Mouse (Mus musculus) olfactory bulb, adult 2 months (tissue): ENCODE data around the gene Tmem98.

Source experiments
- CTCF ChIP-seq: fragments of 200-500 bp; IDR thresholded peaks from 2 replicates; pipeline ENCODE4 v1.5.1; 2012; ENCODE audit warnings: low read depth, mild to moderate bottlenecking, low read length, moderate library complexity; ENCODE audit not compliant: insufficient read depth
- POLR2A ChIP-seq: fragments of 200-500 bp; IDR thresholded peaks from 2 replicates; pipeline ENCODE4 v1.6.1; 2012; ENCODE audit warnings: mild to moderate bottlenecking, low read depth, low read length, moderate library complexity; ENCODE audit not compliant: insufficient read depth

GRCm38 (mm10) chr11:80777708-80778107, 32.3 kb upstream of the Tmem98 start:
- TF ChIP-seq CTCF (no peak), POLR2A (no peak)
